Mouse (Mus musculus) G1E (cell line): ENCODE measurements around the gene Dnajc9.

Experiments used
- CTCF ChIP-seq: IDR thresholded peaks from 2 replicates; pipeline ENCODE4 v1.5.1; 2012; ENCODE audit warnings: low read depth, low read length, inconsistent platforms, mixed read lengths
- GATA1 ChIP-seq: IDR thresholded peaks from 2 replicates; pipeline ENCODE4 v1.6.1; 2012; ENCODE audit warnings: borderline replicate concordance, low read length, inconsistent platforms, mixed read lengths
- GATA2 ChIP-seq: IDR thresholded peaks from 2 replicates; pipeline ENCODE4 v1.6.1; 2012; ENCODE audit warnings: low read depth, low read length, inconsistent platforms, borderline replicate concordance
- POLR2AphosphoS5 ChIP-seq: IDR thresholded peaks from 2 replicates; pipeline ENCODE4 v1.6.1; 2012; ENCODE audit warnings: low read depth, low read length, inconsistent platforms; ENCODE audit not compliant: insufficient replicate concordance
- TAL1 ChIP-seq: conservative IDR thresholded peaks from 2 replicates; pipeline ENCODE4 v1.6.1; 2012; ENCODE audit warnings: low read depth, low read length, inconsistent platforms, mixed read lengths

GRCm38 (mm10) chr14:20345885-20346284 lies 42.8 kb downstream of the Dnajc9 start:
- no peak for TF ChIP-seq CTCF
- no peak for TF ChIP-seq TAL1
- TF ChIP-seq GATA1 = no peak
- no peak for TF ChIP-seq POLR2AphosphoS5
- no peak for TF ChIP-seq GATA2
